Mouse (Mus musculus): ENCODE measurements around the gene Klhl26.

- TF ChIP-seq CTCF (IDR thresholded peaks at IDR 0.05; ENCODE audit: low read depth, low read length) (no peak), POLR2A (IDR thresholded peaks at IDR 0.05; ENCODE audit: borderline replicate concordance, low read depth, low read length) (no peak)
Measured at GRCm38 (mm10) chr8:70447639-70448420, 28.9 kb downstream of the Klhl26 start.

All from bone marrow macrophage, adult 2 months (primary cell).